Mouse (Mus musculus) intestine, embryonic 14.5 days (tissue): Measurements from ENCODE around the gene Zfp687. TPM values are rescaled to one million over a fixed set of nuclear protein-coding genes. Genes with fewer than 3 reads are reported as not detected.
"Not testable (repeated sequence)": the region's sequence is repeated elsewhere in the genome, so short reads cannot be mapped to it uniquely, and the experiment has no call there.

ENCODE experiments used
- ATAC-seq: fragments of 200-750 bp; cut with Nextera tagmentation; replicated peaks from 2 replicates; pipeline ENCODE4 v1.8.0; 2017; ENCODE audit warnings: low read depth, moderate number of reproducible peaks, moderate TSS enrichment, moderate library complexity; ENCODE audit not compliant: low FRiP score, low TSS enrichment
- DNase-seq: peaks from one replicate; pipeline ENCODE4 v3.0.0-alpha.2; 2018; ENCODE audit warnings: low spot score
- H3K27ac ChIP-seq: fragments of 300-500 bp; sonication (generic); 2 replicates; pipeline ENCODE4 v1.5.1; 2014; ENCODE audit warnings: low read depth, mild to moderate bottlenecking, control low read depth
- H3K27me3 ChIP-seq: fragments of 300-500 bp; sonication (generic); replicated peaks from 2 replicates; pipeline ENCODE4 v1.6.1; 2014; ENCODE audit warnings: low read length, control low read depth; ENCODE audit not compliant: control insufficient read depth, insufficient read depth
- H3K36me3 ChIP-seq: fragments of 300-500 bp; sonication (generic); 2 replicates; pipeline ENCODE4 v1.6.1; 2014; ENCODE audit warnings: low read length, control low read depth; ENCODE audit not compliant: control insufficient read depth, insufficient read depth
- H3K4me1 ChIP-seq: fragments of 300-500 bp; sonication (generic); replicated peaks from 2 replicates; pipeline ENCODE4 v1.6.1; 2014; ENCODE audit warnings: low read length, control low read depth, mixed read lengths; ENCODE audit not compliant: control insufficient read depth, insufficient read depth
- H3K4me2 ChIP-seq: fragments of 300-500 bp; sonication (generic); 2 replicates; pipeline ENCODE4 v1.6.1; 2014; ENCODE audit warnings: low read length
- H3K4me3 ChIP-seq: fragments of 300-500 bp; sonication (generic); 2 replicates; pipeline ENCODE4 v1.5.1; 2014; ENCODE audit warnings: low read depth, low read length, control low read depth, mixed read lengths
- H3K9ac ChIP-seq: fragments of 300-500 bp; sonication (generic); 2 replicates; pipeline ENCODE4 v1.6.1; 2014; ENCODE audit warnings: mild to moderate bottlenecking, low read length
- H3K9me3 ChIP-seq: fragments of 300-500 bp; sonication (generic); 2 replicates; pipeline ENCODE4 v1.6.1; 2016; ENCODE audit warnings: low read length, control low read depth; ENCODE audit not compliant: control insufficient read depth
- WGBS: fragments of 180-500 bp; shearing (Covaris S2); extraction: QIAGEN DNeasy Blood & Tissue Kit; methylation state at CpG from one replicate; pipeline ENCODE4 v1.1.7; 2014; 5-methylcytosine and 5-hydroxymethylcytosine counted together
- polyA plus RNA-seq: library from polyadenylated mRNA; unstranded; fragments of >200 nt; fragmentation: Nextera tagmentation; extraction: Ambion mirVana; gene quantifications from 2 replicates; pipeline ENCODE4 v1.2.1, GENCODE M21; 2014

The Zfp687 gene
- polyA plus RNA-seq, 1 experiment from 2014 or later, result 27.8 TPM

GRCm38 (mm10) chr3:95046462-95047057 is 31.3 kb upstream of the Zfp687 start:
- 87% methylated on average over 11 of the region's 11 CpGs for WGBS

DNA sequence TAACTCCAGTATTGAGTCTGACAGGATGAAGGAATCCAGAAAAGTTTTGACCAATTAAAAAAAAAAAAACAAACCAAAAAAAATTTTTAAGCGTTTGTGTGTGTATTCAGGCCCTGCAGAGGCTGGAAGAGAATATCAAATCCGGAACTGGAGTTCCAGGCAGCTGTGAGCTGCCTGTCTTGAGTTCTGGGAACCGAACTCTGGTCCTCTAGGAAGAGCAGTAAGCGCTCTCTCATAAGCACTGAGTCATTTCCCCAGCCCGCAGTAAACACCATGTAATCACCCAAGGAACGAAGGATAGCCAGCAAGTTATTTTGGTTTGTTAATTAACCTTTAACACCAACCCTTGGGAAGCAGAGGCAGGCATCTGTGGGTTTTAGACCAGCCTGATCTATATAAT is 28.0 kb upstream of the Zfp687 start:
- 0 out of 2 replicates have a peak overlapping the region, but pooled peaks have one; percentile 84 for H3K4me3 ChIP-seq
- peaks cover 8% of the 10 kb centered on the region for H3K36me3 ChIP-seq
- no peak overlapping the region for H3K9ac ChIP-seq
- 73% methylated on average over 6 of the region's 6 CpGs for WGBS
- peak overlapping the region; percentile 60 for H3K4me2 ChIP-seq
- no peaks in the 10 kb centered on the region for H3K9me3 ChIP-seq
- DNase-seq, result no peak
- H3K27me3 ChIP-seq, result no peaks in the 10 kb centered on the region
- peaks cover 11% of the 10 kb centered on the region for H3K4me1 ChIP-seq
- H3K27ac ChIP-seq, result 0 out of 2 replicates have a peak overlapping the region, but pooled peaks have one; percentile 38
- no peak for ATAC-seq

More at GRCm38 (mm10) chr3:95046462-95047057, 31.3 kb upstream of the Zfp687 start:
- peaks cover 7% of the 10 kb centered on the region for H3K4me1 ChIP-seq
- no peaks in the 10 kb centered on the region for H3K27me3 ChIP-seq
- no peak overlapping the region for H3K27ac ChIP-seq
- H3K9me3 ChIP-seq, result no peaks in the 10 kb centered on the region
- no peak overlapping the region for H3K9ac ChIP-seq
- no peak overlapping the region for H3K4me2 ChIP-seq
- H3K36me3 ChIP-seq, result no peaks in the 10 kb centered on the region
- no peak overlapping the region for H3K4me3 ChIP-seq
- ATAC-seq (no peak), DNase-seq (no peak)

- Histone ChIP-seq H3K4me3 (peak overlapping the region; percentile 84), H3K36me3 (peaks cover 12% of the 10 kb centered on the region), H3K9ac (peak overlapping the region; percentile 43; the same call in 1 of the 2 replicates), H3K9me3 (no peaks in the 10 kb centered on the region), H3K4me1 (peaks cover 11% of the 10 kb centered on the region), H3K27me3 (no peaks in the 10 kb centered on the region), H3K27ac (peak overlapping the region; percentile 38; the same call in 1 of the 2 replicates), H3K4me2 (peak overlapping the region; percentile 60)
- DNase-seq (no peak), ATAC-seq (peak; percentile 61)
- WGBS, result 18% methylated on average over 7 of the region's 7 CpGs
Observed at GRCm38 (mm10) chr3:95042838-95043229, 27.6 kb upstream of the Zfp687 start.

GRCm38 (mm10) chr3:95042166-95042837 is 27.1 kb upstream of the Zfp687 start, which contains the start of gene Psmd4:
Psmd4 (minus strand) TSS chr3:95042614.
- WGBS, result 0% methylated on average over 35 of the region's 36 CpGs
- peak within 1 kb of the TSS; percentile 60 for H3K4me2 ChIP-seq
- ATAC-seq (peak; percentile 98), DNase-seq (peak; percentile 98)
- peaks cover 14% of the 10 kb centered on the region for H3K36me3 ChIP-seq
- peak within 1 kb of the TSS; percentile 38; the same call in 1 of the 2 replicates for H3K27ac ChIP-seq
- H3K4me1 ChIP-seq, result peaks cover 11% of the 10 kb centered on the region
- H3K9ac ChIP-seq, result peak within 1 kb of the TSS; percentile 81
- no peaks in the 10 kb centered on the region for H3K27me3 ChIP-seq
- H3K9me3 ChIP-seq, result no peaks in the 10 kb centered on the region
- H3K4me3 ChIP-seq, result peak within 1 kb of the TSS; percentile 84

- no peak for DNase-seq
- Histone ChIP-seq H3K4me2 (peak overlapping the region; percentile 60), H3K9ac (peak overlapping the region; percentile 81), H3K4me3 (peak overlapping the region; percentile 84), H3K27ac (no peak overlapping the region), H3K36me3 (peaks cover 14% of the 10 kb centered on the region), H3K27me3 (no peaks in the 10 kb centered on the region), H3K4me1 (peaks cover 11% of the 10 kb centered on the region), H3K9me3 (no peaks in the 10 kb centered on the region)
- WGBS, result 17% methylated on average over 3 of the region's 3 CpGs
- no peak for ATAC-seq
Observed at GRCm38 (mm10) chr3:95041625-95042024, 26.4 kb upstream of the Zfp687 start.

- H3K27me3 ChIP-seq, result no peaks in the 10 kb centered on the region
- WGBS, result 55% methylated on average over 3 of the region's 3 CpGs
- H3K4me2 ChIP-seq, result no peak overlapping the region
- peaks cover 49% of the 10 kb centered on the region for H3K36me3 ChIP-seq
- no peaks in the 10 kb centered on the region for H3K9me3 ChIP-seq
- H3K9ac ChIP-seq, result no peak overlapping the region
- H3K27ac ChIP-seq, result no peak overlapping the region
- no peak for DNase-seq
- H3K4me3 ChIP-seq, result no peak overlapping the region
- H3K4me1 ChIP-seq, result peaks cover 11% of the 10 kb centered on the region
- no peak for ATAC-seq
Observed at GRCm38 (mm10) chr3:95029953-95030352, 14.7 kb upstream of the Zfp687 start.

- not testable (repeated sequence) for H3K4me3 ChIP-seq, DNase-seq, ATAC-seq, H3K9ac ChIP-seq, H3K4me2 ChIP-seq, H3K9me3 ChIP-seq, H3K27me3 ChIP-seq
- Histone ChIP-seq H3K36me3 (peaks cover 43% of the 10 kb centered on the region), H3K27ac (peak overlapping the region; percentile 29; the same call in 1 of the 2 replicates), H3K4me1 (peaks cover 16% of the 10 kb centered on the region)
- WGBS, result 78% methylated on average over 3 of the region's 3 CpGs
Observed at GRCm38 (mm10) chr3:95029291-95029827, 14.1 kb upstream of the Zfp687 start.

DNA sequence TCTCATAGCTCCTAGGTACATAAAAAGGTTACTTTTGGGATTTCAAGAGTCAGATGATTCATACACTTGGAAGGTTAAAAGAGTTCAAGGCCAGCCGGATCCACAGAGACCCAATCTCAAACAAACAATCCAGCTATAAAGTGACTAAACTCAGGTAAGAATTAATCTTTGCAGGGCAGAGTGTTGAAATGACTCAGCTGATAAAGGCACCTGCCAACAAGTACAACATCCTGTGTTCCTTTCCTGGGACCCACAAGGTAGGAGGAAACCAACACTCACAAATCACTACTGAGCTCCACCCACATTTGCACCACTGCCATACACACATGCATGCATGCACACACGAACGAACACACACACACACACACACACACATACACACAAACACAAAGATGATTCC is 13.4 kb upstream of the Zfp687 start:
- Histone ChIP-seq H3K9me3 (no peaks in the 10 kb centered on the region), H3K4me3 (no peak overlapping the region), H3K9ac (no peak overlapping the region), H3K27ac (peak overlapping the region; percentile 34; the same call in 1 of the 2 replicates), H3K4me1 (peaks cover 16% of the 10 kb centered on the region), H3K4me2 (no peak overlapping the region), H3K27me3 (no peaks in the 10 kb centered on the region), H3K36me3 (peaks cover 36% of the 10 kb centered on the region)
- WGBS, result 69% methylated on average over 3 of the region's 3 CpGs
- ATAC-seq (peak; percentile 56), DNase-seq (no peak)
